Mouse (Mus musculus) bone marrow, adult 2 months (tissue): ENCODE measurements around the gene Rpl15. TPM values are rescaled to one million over a fixed set of nuclear protein-coding genes. Genes with fewer than 3 reads are reported as not detected.
"Not testable (repeated sequence)": the region's sequence is repeated elsewhere in the genome, so short reads cannot be mapped to it uniquely, and the experiment has no call there.

Source experiments
- H3K27ac ChIP-seq: fragments of 200-500 bp; 2 replicates; pipeline ENCODE4 v1.5.1; 2012; ENCODE audit warnings: low read depth, mild to moderate bottlenecking, control low read depth, inconsistent platforms, low read length; ENCODE audit not compliant: control insufficient read depth, poor library complexity, insufficient read depth
- H3K4me1 ChIP-seq: fragments of 200-500 bp; 2 replicates; pipeline ENCODE4 v1.6.1; 2011; ENCODE audit warnings: low read length; ENCODE audit not compliant: control insufficient read depth, insufficient read depth
- H3K4me3 ChIP-seq: fragments of 200-500 bp; replicated peaks from 2 replicates; pipeline ENCODE3; 2011; ENCODE audit warnings: mild to moderate bottlenecking, low read depth, low read length, control low read depth; ENCODE audit not compliant: control insufficient read depth
- CTCF ChIP-seq: fragments of 200-500 bp; IDR thresholded peaks from 2 replicates; pipeline ENCODE4 v1.5.1; 2011; ENCODE audit warnings: low read length, control low read depth; ENCODE audit not compliant: control insufficient read depth, insufficient read depth
- POLR2A ChIP-seq: fragments of 200-500 bp; IDR thresholded peaks from 2 replicates; pipeline ENCODE4 v1.6.1; 2011; ENCODE audit warnings: low read depth, mild to moderate bottlenecking, control low read depth, low read length, borderline replicate concordance; ENCODE audit not compliant: control insufficient read depth
- WGBS: fragments of 180-500 bp; shearing (Covaris S2); methylation state at CpG from one replicate; pipeline ENCODE4 v1.1.7; 2018; 5-methylcytosine and 5-hydroxymethylcytosine counted together
- polyA plus RNA-seq: library from polyadenylated mRNA; stranded (reverse); fragments of >200 nt; gene quantifications from 2 replicates; pipeline ENCODE4 v1.2.4, GENCODE M21; 2011; ENCODE audit warnings: low replicate concordance; ENCODE audit not compliant: missing spikeins, insufficient read depth, insufficient read length

Rpl15 gene
- polyA plus RNA-seq, 1 experiment, result 288 TPM

DNA sequence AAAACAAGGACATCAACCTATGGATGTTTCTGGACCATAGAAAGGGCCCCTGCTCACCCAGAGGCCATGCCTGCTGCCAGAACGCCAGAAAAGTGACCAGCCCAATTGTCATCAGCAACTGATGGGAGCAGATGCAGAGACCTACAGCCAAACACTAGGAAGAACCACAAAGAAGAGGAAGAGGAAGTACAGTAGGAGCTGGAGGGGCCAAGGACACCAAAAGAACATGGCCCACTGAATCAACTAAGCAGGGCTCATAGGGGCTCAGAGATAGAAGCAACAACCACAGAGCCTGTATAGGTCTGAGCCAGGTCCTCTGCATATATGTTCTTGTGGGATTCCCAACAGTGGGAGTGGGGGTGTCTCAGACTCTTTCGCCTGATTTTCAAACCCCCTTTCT is 26.2 kb upstream of the Rpl15 start:
- H3K4me3 ChIP-seq, result no peak overlapping the region
- TF ChIP-seq POLR2A (no peak), CTCF (no peak)
- no peak overlapping the region for H3K27ac ChIP-seq
- peaks cover 3% of the 10 kb centered on the region; the same call in 1 of the 2 replicates for H3K4me1 ChIP-seq
- WGBS, result 49% methylated on average over 2 of the region's 2 CpGs

- no peaks in the 10 kb centered on the region for H3K4me1 ChIP-seq
- TF ChIP-seq POLR2A (no peak), CTCF (no peak)
- WGBS, result 59% methylated on average over 3 of the region's 3 CpGs
Measured at GRCm38 (mm10) chr14:18292578-18292977, 21.4 kb upstream of the Rpl15 start.

DNA sequence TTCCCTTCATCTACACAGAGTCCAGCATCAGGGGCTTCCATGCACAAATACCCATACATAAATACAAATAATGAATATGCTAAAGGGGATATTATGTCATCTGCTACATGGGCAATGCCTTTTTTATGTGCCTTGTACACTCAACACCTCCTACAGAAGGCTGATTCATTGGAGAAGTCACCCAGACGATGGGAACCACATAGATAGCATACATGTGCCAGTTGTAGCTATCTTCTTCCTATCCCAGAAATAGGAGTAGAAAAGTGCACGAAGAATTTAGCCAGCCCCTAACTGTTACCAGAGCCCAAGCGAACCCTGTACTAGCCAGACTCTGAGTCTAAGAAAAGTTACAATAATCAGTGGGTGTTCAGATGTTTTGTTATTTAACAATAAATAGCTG is 20.9 kb upstream of the Rpl15 start:
- no peak for TF ChIP-seq CTCF
- no peak for TF ChIP-seq POLR2A
- Histone ChIP-seq H3K4me1 (no peaks in the 10 kb centered on the region), H3K4me3 (no peak overlapping the region), H3K27ac (no peak overlapping the region)
- WGBS, result 67% methylated on average over 3 of the region's 3 CpGs

More at GRCm38 (mm10) chr14:18292578-18292977, 21.4 kb upstream of the Rpl15 start:
- Histone ChIP-seq H3K27ac (no peak overlapping the region), H3K4me3 (no peak overlapping the region)

DNA sequence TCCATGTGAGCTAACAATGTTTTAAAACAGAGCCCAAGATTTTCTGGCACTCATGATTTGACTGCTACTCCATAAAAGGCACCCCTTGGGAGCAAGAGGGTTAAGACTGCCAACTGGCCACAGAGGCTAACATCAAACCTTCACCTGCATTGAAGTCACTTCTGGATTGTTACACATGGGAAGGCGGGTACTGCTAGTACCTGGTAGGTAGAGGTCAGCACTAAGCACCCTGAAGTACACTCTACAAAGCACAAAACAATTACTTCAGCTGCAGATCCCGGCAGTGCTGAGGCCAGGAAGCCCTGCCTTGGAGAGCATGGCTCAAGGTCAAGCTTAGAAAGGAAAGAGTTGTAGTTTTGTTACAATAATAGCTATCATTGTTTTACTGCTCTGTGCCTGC is 16.2 kb upstream of the Rpl15 start:
- no peaks in the 10 kb centered on the region for H3K4me1 ChIP-seq
- H3K27ac ChIP-seq, result no peak overlapping the region
- 75% methylated on average over 2 of the region's 2 CpGs for WGBS
- TF ChIP-seq POLR2A (no peak), CTCF (no peak)
- H3K4me3 ChIP-seq, result no peak overlapping the region

- Histone ChIP-seq H3K4me3 (no peak overlapping the region), H3K27ac (no peak overlapping the region), H3K4me1 (no peaks in the 10 kb centered on the region)
- no peak for TF ChIP-seq CTCF
- no peak for TF ChIP-seq POLR2A
- WGBS, result 86% methylated on average over 2 of the region's 2 CpGs
Measured at GRCm38 (mm10) chr14:18286441-18286840, 15.2 kb upstream of the Rpl15 start.

- 88% methylated on average over 3 of the region's 3 CpGs for WGBS
Measured at GRCm38 (mm10) chr14:18285476-18285875, 14.3 kb upstream of the Rpl15 start.

GRCm38 (mm10) chr14:18284581-18284980 is 13.4 kb upstream of the Rpl15 start:
- H3K27ac ChIP-seq, result no peak overlapping the region
- no peak for TF ChIP-seq POLR2A
- TF ChIP-seq CTCF, result no peak
- H3K4me3 ChIP-seq, result no peak overlapping the region
- WGBS, result 73% methylated on average over 2 of the region's 2 CpGs
- H3K4me1 ChIP-seq, result no peaks in the 10 kb centered on the region

More at GRCm38 (mm10) chr14:18285476-18285875, 14.3 kb upstream of the Rpl15 start:
- Histone ChIP-seq H3K4me3 (no peak overlapping the region), H3K27ac (no peak overlapping the region), H3K4me1 (no peaks in the 10 kb centered on the region)
- TF ChIP-seq POLR2A (no peak), CTCF (no peak)

- no peak overlapping the region for H3K4me3 ChIP-seq
- H3K27ac ChIP-seq, result no peak overlapping the region
- 82% methylated on average over 5 of the region's 5 CpGs for WGBS
- no peaks in the 10 kb centered on the region for H3K4me1 ChIP-seq
- TF ChIP-seq CTCF (no peak), POLR2A (no peak)
Measured at GRCm38 (mm10) chr14:18280375-18280774, 9.2 kb upstream of the Rpl15 start.

- 78% methylated on average over 1 of the region's 1 CpGs for WGBS
- no peak for TF ChIP-seq POLR2A
- no peak for TF ChIP-seq CTCF
- no peak overlapping the region for H3K4me3 ChIP-seq
Measured at GRCm38 (mm10) chr14:18274526-18274925, 3.3 kb upstream of the Rpl15 start.

DNA sequence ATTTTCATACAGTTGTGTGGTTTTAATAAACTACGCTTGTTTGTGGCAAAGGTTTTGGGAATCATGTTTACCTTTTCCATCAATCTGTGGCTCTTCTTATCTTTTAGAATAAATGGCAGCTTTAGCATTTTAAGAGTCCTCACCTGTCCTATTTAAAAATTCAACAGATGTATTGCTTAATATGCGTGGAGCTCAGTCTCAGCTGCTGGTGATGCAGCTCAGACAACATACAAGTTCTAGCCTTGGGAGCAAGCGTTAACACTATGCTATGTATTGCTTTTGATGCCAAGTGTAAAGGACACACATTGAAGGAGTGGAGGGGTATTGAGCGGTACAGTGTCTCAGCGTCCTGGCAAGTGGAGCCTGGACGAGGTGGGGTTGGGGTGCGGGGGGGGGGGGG is 475 bp upstream of the Rpl15 start:
- Histone ChIP-seq H3K4me3 (peak overlapping the region; percentile 33), H3K4me1 (no peaks in the 10 kb centered on the region; the same call in 1 of the 2 replicates), H3K27ac (no peak overlapping the region)
- 6% methylated on average over 7 of the region's 7 CpGs for WGBS
- no peak for TF ChIP-seq POLR2A

More at GRCm38 (mm10) chr14:18274526-18274925, 3.3 kb upstream of the Rpl15 start:
- Histone ChIP-seq H3K27ac (no peak overlapping the region), H3K4me1 (no peaks in the 10 kb centered on the region; the same call in 1 of the 2 replicates)

GRCm38 (mm10) chr14:18269947-18270528 is 1.2 kb downstream of the Rpl15 start:
- H3K4me1 ChIP-seq, result not testable (repeated sequence)
- under 1% methylated on average over 24 of the region's 24 CpGs for WGBS
- peak overlapping the region; percentile 89 for H3K4me3 ChIP-seq
- peak overlapping the region; percentile 54 for H3K27ac ChIP-seq
